Mouse (Mus musculus) spleen, postnatal 14 days (tissue): Measurements from ENCODE around the gene Prss57.

Source experiments
- DNase-seq, 2 experiments: peaks; one replicate each; pipeline ENCODE4 v3.0.0; 2021 to 2022; ENCODE audit warnings: low spot score in 2 of 2

Prss57 gene

DNA sequence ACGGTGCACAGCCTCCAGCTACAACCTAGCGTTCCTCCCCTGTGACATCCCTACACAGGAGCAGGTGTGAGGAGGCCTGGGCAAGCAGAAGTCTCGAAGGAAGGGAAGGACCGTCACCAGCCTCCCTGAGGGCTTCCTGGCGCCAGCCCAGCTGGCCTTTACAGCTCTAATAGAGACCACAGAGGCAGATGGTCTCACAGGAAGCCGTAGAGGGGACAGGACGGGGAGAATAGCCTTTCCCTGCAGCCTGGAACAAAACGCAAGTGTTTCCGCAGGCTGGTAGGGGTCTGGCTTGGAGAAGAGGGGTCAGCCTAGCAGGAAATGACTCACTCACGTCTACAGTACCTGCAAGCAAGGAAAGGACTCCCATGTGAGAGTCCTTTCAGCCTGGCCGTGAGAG lies 17.1 kb upstream of the Prss57 start:
- no peak for DNase-seq

DNA sequence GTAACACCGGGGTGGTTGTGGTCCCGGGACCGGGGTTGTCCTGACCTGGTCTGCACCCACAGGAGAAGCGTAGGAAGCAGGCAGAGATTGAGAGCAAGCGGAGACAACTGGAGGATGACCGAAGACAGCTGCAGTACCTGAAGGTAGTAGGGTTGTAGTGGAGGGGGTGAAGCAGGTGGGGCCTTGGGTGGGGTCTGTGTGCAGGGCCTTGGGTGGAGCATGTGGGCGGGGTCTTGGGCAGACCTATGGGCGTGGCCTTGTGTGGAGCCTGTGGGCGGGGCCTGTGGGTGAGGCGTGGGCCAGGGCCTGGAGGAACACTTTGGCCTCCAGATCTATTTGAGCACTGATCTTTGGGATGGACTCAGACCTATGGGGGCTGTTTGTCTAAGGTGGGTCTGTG lies 16.2 kb upstream of the Prss57 start:
- no peak for DNase-seq

GRCm38 (mm10) chr10:79806331-79806730 lies 15.6 kb upstream of the Prss57 start:
- DNase-seq, result no peak

- DNase-seq, result no peak
Observed at GRCm38 (mm10) chr10:79805636-79806035, 14.9 kb upstream of the Prss57 start.

DNA sequence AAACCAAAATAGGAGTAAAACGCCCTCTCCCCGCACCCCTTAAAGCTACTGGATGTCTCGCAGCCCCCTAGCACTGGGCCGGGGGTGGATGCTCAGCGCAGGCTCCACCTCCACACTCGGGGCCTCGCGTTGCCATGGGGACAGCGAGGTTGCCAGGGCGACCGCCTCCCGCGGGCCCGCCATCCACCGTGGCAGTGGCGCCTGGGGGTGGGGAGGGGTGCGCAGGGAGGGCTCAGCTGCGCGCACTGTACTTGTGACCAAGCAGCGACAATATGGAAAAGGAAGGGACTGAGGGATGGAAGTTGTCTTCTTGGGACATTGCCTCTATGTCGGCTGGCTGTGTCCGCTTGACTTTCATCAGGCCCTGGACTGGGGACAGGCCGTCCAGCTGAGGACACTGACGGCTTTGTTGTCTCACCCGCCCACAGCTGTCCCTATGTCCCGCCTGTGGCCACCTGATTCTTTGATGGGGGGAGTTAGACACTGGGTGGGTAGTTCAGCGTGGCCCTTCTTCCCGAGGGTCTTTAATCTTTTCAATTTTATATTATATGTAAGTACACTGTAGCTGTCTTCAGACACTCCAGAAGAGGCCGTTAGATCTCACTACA lies 13.1 kb upstream of the Prss57 start:
- no peak for DNase-seq

DNA sequence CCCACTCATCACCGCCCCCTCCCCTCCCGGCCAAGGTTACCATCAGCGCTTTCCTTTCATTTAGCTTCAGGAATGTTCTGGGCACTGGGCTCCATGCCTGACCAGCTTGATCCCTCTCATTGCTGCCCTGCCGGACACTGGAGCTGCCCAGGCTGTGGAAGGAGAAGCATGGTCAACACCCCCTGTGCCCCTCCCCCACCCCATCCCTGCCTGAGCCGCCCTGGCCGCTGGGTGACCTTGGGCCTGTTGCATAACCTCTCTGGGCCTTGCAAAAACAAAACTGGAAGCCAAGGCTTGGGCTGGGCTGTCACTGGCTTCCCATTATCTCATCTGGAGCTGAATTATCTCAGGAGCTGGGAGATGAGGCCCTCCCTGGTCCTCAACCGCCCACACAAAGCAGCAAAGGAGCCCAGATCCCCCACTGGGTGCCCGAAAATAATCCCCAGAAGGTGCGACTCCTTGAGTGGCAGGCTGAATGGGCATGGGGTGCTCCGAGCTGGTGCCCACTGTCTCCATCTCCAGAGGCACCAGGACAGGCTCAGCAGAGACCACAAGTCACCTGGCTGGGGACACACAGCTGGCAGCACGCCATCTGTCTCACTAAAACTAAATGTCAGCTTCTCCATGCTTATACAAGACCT lies 11.7 kb upstream of the Prss57 start:
- DNase-seq, result no peak

GRCm38 (mm10) chr10:79801837-79802236 lies 11.1 kb upstream of the Prss57 start:
- no peak for DNase-seq

DNA sequence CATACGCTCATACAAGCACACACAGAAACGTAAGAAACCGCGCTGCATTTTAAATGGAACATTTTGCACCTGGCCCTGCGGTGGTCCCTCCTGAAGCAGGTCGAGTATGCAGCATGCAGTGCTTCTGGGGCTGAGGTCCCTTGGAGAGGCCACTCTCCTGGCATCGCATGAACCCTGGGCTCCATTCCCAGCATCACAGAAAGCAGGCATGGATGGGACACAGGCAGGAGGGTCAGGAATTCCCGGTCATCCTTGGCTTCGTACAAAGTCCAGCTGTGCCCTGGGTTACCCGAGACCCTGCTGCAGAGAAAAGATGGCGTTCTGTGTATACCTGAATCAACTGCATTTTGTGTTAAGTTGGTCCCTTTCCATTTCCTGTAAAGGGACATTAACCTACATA lies 9.7 kb upstream of the Prss57 start:
- no peak for DNase-seq

DNA sequence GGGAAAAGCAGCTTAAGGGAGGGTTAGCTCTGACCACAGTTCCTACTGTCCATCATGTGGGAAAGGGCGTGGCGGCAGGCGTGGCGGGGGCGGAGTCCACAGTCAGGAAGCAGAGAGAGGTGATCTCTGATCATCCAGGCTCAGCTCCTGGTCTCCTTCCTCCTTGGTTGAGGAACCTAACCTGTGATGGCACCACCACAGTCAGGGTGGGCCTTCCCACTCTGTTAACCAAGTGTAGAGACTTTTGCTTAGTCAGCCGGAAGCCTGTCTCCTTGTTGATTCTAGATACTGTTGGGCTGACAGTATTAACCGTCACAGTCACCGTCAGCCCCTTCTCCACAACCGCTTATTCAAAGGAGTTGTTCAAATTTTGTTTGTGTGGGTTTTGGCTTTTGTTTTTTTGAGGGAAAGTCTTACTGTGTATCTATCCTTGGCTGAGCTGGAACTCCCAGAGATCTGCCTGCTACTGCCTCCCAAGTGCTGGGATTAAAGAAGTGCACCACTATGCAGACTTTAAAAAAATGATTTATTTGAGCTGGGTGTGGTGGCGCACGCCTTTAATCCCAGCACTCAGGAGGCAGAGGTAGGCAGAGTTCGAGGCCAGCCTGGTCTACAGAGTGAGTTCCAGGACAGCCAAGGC lies 7.6 kb upstream of the Prss57 start:
- no peak for DNase-seq

DNA sequence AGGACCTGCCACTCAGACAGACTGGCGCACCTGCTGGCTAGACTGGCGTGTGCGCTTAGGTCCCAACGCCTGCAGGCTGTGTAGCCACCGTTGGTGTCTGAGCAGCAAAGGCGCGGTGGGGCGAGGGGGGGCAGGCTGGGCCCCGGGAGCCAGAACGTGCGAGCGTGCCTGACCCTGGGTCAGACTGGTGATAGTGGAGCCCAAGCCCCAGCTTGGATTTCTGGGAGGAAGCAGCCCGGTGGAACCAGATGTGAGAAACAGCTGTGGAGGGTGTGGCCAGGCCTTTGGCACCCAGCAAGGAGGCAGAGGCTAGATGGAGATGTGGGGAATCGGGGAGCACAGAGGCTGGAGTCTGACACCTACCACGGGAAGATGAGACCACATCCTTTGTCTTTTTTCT lies 6.6 kb upstream of the Prss57 start:
- no peak for DNase-seq

GRCm38 (mm10) chr10:79795905-79796304 lies 5.1 kb upstream of the Prss57 start:
- no peak for DNase-seq

DNA sequence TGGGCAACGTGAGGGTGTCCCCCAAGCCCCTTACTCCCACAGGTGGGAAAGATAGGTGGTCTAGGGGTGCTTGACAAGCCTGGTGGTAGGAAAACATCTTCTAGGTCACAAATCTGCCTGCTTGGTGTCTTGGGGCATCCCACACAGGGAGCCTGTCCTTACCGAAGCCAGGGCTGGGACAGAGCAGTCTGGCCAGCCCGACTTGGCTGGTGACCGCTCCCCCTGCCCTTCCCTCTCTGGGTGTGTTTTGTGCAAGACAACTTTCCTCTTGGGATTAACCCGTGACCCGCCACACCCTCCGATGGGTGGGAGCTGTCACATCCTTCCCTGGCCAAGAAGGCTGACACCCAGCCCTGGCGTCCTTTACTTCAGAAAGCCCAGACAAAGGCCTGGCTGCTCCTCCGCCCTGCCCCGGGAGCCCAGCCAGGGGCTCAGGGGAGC lies 3.8 kb upstream of the Prss57 start:
- no peak for DNase-seq

DNA sequence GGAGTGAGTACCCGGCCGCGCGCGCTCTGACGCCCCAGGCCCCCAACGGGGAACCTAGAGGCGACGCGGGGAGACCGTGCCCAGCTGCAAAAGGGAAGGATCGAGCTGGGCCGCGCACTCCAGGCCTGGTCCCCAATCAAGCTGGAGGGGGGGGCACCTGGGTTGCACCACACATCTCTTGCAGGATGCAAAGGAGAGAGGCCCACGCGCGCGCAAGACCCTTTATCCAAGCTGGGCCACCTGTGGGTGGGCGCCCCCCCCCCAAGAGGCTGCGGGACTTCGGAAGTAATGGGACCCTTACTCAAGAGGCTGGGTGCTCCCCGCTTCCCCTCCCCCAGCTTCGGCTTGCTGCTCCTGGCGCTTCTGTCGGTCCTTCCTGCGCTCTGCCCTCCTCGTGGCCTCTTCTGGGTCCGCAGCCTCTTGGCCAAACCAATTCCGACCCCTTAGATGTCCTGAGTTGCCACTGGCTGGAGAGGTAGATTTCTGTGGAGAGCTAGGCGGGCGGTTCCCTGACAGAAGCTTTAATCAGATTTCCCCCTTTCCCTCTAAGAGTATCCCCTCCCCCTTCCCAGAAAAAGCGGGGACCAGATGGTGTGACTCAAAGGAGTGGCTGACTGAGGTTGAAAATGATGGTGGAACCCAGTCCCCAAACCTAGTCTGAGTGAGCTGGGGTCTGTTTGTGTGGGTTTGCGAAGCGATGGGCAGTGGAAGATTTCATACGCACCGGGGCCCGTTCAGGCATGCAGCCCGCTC lies 3.2 kb upstream of the Prss57 start:
- DNase-seq, result no peak

DNA sequence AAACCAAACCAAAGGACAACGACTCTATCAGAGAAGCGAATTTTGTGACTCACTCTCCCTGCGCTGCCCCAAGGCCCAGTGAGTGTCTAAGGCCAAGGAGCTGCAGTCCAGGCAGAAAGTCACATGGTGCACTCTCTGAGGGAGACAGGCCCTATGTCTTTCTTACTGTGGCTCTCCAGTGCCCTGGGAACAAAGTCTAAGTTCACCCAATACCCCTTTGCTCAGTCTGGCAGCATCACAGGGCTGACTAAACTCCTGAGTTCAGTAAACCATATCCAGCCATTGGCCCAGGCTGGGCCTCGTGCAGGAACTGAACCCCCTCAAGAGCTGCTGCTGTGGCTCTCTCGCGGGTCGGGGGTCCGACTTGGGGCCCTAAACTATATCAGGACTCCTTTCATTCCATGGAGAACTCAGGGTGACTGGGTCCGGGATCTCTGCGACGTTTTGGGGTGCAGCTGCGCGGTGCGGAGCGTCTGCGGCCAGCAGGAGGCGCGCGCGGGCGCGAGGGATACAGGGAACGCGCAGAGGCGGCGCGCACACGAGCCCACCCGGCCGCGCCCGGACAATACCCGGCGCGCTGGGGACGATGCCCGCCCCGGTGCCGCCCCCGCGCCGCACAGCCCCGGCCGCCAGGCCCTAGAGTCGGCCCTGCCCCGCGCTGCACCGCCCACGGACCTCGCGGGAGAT lies 2.4 kb upstream of the Prss57 start, which contains the start of gene Palm:
Palm (plus strand) TSS at position 522 of the 687 bp plus-strand sequence.
- peak; percentile 55 to 75 for DNase-seq

DNA sequence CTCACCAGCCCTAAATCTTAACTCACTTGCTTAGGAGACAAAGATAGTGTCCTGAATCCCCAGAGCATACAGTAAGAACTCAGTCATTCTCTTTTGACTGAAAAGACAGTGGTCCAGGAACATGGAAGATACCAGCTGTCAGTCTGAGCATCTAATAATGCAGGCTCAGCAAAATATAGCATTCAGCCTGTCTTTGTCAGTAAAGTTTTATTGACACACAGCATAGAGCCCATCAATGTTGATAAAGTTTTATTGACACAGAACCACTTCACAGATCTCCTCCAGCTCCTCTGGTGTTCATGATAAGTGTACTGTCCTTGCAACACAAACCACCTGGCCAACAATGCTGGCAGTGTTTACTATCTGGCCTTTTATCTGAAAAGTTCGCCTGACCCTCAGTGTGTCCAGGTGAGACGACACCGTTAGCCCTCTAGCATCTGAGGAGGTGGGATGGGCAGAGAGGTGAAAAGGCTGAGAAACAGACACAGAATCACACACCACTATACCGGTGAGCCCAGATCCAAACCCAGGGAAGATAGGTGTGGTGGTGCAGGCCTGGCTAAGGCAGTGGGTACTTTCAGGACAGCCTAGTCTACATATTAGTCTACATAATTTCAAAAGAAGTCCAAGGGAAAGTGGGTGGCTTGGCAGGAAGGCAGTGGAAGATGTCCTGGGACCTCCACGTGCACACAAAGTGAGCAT lies 1.7 kb upstream of the Prss57 start:
- no peak for DNase-seq

DNA sequence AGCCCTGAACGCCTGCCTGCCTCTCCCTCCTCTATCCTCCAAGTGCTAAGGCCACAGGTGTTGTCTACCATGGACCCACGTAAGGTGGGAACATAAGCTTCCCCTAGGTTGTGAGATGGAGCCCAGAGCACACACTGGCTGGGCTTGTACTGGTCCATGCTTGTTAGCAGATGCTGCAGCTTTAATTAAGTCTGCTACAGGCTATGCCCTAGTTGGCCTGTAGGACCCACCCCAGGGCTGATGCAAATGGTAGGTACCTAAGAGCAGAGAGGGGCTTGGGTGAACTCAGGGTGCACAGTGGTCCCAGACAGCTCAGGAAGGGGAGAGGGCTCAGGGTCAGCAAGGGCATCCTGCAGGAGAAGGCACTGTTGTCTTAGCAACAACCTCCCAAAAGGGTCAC lies 1.2 kb downstream of the Prss57 start:
- DNase-seq, result no peak

DNA sequence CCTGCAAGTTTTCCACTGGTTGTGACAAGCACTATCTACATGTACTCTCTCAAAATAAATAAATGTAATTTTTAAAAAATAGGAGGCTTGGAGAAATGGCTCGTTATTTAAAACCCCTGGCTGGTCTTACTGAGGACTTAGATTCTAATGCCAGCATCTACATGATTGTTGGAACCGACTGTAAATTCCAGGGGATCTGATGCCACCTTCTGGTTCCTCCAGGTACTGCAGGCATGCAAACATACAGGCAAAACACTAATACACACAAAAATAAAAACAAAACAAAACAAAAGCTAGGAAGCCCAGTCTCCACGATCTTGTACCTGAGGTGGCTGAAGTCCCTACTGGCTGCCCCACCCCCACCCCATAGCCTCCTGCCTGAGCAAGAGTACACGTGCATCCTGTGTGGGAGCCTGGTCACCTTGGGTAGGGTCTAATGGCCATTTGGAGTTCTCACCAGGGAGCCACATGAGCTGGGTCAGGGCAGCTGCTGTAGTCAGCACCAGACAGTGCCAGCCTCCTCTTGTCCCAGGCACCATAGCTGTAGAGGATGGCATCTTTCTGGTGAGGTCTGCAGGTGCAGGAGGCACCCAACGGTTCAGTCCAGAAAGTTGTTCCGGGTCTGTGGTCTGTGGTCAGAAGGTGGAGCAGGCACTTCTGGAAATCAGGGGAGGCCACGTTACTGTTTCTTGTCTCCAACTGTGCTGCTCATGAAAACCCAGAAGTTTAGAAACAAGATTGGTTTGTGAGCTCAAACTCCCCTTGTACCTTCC lies 2.2 kb downstream of the Prss57 start:
- DNase-seq, result peak; percentile 56 to 74

DNA sequence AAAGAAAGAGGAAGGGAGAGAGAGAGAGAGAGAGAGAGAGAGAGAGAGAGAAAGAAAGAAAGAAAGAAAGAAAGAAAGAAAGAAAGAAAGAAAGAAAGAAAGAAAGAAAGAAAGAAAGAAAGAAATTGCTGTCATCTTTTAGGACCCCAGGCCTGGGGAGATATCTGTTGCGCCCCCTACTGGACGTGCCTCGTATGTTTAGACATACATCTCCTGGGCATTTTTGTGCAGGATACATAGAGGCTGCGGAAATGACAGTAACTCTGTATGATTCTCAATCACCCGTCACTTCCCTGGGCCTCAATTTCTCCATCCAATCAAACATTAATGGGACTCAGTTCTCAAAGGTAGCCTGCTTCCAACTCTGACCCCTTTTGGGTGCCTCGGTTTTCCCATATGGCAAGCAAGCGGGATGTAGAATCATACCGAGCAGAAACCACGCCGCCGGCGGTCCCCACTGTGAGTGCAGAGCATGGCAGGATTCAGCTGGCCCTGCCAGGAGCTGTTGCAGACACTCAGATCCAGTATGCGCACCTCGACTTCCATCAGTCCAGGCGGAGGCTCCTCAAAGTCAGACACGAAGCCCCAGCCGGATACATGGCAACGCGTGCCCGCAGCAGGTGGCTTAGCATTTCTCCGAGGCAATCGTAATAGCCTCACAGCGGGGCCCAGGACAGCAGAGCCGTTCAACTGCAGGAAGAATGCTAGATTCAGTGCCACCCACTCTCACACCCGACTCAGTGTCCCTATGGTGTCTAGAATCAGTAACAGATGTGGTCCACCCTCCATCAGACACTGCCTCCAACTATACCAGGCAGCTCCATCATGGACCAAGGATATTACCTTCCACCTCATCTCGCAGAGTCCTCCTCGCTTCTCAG lies 6.6 kb downstream of the Prss57 start:
- DNase-seq, result no peak

- no peak for DNase-seq
Observed at GRCm38 (mm10) chr10:79783050-79783449, 7.7 kb downstream of the Prss57 start.

- DNase-seq, result no peak
Observed at GRCm38 (mm10) chr10:79781956-79782355, 8.8 kb downstream of the Prss57 start.
